Mouse (Mus musculus): ENCODE data around the gene Bod1l.

Bod1l gene

DNA sequence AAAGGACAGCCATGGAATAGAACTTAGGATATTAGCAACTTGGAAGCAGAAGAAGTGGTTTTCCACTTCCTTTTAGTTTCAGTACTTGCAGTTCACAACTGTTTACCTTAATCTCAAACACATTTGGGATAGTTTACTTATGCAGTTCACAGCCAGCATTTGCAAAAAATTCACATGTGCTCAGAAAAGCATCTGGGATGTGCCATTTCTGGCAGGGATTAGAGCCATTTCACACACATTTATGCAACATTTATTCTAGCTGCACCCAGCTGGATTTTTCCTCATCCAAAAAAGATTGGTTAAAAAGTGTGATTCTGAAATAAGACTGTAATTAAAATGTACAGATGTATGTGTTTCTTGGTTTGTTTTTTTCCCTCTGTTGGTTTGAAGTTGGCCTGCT is 49.7 kb downstream of the Bod1l start:
- DNase-seq, result no peak

DNA sequence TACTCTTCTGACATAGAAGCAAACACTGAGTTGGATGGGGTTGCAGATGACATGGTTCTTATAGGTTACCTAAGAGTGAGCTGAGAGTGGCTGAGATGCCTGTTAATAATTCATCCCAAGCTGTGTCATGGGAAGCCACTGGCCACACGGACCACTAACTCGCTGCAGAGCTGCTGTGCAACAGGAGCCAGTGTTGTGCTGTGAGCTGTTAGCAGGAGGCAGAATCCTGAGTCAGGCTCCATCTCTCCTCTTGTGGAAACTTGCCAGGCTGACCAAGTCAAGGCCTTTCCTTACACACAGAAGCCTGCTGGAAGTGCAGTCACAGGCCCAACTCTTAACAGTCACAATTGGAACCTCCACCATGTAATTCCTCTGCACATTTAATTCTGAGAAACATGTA is 53.6 kb downstream of the Bod1l start:
- DNase-seq, result no peak

DNA sequence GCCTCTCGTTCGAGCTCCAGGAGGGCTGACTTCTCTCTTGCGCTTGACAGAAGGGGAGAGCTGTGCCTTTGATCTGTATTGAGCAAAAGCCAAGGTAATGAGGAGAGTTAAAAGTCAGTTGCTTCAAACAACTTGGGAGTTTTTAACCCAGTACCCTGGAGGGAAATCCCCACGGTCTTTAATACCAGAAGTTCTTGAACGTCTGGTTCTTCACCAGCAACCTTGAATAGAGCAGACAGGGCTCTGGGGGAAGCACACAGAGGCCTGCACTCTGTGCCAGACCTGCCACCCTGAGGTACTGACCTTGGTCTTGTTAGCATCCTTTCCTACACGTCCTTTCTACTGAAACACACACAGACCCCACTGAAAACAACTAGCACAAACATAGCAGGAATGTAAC is 55.2 kb downstream of the Bod1l start:
- no peak for DNase-seq

DNA sequence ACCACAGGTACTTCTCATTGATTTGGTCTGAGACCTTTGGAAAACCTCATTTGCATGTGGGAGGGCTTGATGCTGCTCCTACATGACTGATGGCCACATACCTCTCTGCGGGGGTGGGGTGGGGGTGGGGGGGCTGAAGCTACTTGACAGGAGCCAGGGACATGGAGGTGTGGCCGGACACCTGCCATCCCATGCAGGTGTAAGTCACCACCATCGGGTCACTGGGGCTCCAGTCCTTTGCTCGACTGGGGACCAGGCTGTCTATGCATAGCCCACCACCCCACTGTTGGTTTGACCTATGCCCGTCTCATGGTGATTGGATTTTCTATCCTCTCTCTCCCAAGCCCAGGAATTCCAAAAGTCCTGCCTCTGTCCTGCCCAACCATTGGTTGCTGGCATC is 62.2 kb downstream of the Bod1l start:
- no peak for DNase-seq

DNA sequence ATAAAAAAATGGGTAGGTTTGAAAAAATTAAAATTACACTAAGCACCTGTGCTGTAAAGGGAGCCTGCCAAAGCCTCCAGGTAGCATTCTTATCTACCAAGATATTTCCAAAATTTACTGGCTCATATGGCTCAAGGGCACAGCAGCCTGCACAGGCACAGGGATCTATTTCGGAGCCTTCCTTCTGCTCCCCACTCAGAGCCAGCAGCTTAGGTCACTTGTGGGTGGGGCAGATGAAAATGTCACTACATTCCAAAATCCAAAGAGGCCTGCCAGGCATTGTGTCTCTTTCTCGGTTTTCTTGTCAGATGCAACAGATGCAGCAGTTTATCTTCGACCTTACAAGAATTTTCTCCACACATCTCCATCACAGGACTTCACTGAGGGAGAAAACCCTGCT is 64.1 kb downstream of the Bod1l start:
- peak; percentile 51 for DNase-seq

- no peak for DNase-seq
Observed at GRCm38 (mm10) chr5:41775728-41776127, 68.4 kb downstream of the Bod1l start.

GRCm38 (mm10) chr5:41775273-41775672 is 68.8 kb downstream of the Bod1l start:
- no peak for DNase-seq

- peak; percentile 68 for DNase-seq
Observed at GRCm38 (mm10) chr5:41768382-41769040, 75.6 kb downstream of the Bod1l start.

- no peak for DNase-seq
Observed at GRCm38 (mm10) chr5:41767296-41768200, 76.6 kb downstream of the Bod1l start.

DNA sequence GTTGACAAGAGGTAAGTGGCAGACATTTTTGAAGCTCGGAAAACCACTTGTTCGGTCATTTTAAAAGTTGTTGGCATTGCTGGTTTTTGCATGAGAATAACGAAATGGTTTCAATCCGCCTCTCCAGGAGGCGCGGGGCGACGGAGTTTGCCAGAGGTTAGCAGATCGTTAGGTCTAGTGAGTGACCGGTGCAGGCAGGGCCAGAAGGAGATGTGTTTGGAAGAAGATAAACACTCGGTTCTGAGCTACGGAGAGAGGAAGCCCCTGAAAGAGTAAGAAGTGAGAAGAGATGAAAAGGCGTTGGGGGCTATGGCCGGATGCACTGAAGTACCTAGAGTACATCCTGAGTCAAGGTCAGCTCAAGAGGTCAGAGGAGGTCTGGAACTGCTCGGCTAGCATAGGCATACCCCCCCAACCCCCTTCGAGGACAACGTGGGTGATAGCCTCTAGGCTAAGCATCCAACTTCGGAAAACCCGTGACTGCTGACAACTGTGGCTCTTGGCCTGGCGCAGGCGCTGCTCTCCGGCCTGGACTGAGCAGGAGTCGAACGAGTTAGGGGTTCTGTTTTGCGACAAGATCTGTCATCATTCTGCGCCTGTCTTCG is 77.6 kb downstream of the Bod1l start:
- DNase-seq, result no peak

DNA sequence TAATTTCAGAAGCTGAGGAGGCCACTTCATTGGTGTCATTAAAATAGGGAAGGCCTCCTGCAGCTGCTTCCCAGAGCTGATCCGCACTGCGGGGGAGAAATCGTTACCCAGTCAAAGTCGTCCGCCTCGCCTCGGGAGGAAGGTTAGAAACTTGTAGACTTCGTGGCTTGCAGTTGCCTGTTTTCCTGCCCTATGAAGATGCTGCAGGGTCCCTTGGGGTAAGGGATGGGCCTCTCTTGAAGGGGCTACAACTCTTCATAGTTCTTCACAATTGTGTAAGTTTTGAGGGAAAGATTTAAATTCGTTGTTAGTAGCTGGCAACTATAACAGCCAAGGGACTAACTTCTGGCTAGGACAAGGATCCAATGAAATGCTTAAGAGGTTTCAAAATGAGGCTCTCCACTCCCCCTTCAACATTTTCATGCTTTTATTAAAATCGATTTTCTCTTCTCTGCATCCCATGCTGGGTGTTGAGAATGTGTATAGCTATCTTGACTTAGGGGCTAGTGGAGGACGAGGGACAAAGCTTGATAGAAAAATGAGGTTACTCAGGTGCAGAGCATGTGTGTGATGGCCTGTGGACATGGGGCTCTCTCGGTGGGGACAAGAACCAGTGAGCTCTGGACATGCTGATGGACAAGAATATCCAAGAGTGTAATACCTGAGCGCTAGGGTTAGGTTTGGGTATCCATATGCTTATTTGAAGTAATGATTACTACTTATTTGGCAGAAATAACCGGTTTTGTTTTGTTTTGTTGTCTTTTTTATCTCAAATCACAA is 78.3 kb downstream of the Bod1l start:
- no peak for DNase-seq

GRCm38 (mm10) chr5:41763731-41764721 is 80.1 kb downstream of the Bod1l start, which contains the start of gene Nkx3-2:
Gene Nkx3-2 (minus strand): TSS chr5:41764501.
- DNase-seq, result no peak

GRCm38 (mm10) chr5:41762947-41763730 is 81.0 kb downstream of the Bod1l start:
- DNase-seq, result no peak

DNA sequence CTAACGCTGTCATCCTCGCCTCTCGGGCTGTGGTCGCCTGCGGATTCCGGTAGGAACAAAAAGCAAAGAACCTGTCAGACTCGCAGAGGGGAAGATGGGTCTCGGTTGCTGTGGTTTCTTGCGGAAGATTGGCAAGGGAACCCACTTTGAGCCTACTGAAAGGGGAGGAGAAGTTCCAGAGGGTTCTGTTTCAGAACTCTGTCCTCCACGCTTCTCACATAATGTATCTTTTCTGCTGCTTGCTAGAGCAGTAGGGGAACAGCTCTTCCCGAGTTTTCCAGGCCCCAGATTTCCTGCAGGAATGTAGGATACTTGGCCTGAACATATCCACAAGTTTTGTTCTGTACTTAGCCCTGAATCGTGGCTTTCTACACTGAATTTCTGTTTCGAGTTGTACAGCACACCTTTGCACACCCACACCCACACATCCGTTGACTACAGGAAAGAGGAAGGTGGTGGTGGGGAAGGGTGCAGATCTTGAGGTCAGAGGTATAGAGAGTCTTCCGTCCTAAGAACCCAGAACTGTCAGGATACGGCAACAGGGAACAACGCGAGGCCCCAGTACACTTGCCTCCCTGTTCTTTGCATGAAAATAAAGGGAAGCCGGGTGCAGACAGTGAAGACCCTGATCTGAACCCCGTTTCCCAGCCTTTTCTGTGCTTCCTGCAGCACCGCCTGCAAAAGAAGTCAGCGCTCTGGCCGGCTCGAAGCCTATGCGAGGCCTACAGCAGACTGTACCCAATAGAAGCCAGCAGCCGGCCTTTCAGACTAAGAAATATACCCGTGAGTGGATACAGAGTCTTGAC is 81.8 kb downstream of the Bod1l start:
- DNase-seq, result no peak

GRCm38 (mm10) chr5:41761509-41762140 is 82.5 kb downstream of the Bod1l start:
- no peak for DNase-seq

- DNase-seq, result no peak
Observed at GRCm38 (mm10) chr5:41760831-41761508, 83.1 kb downstream of the Bod1l start.

- no peak for DNase-seq
Observed at GRCm38 (mm10) chr5:41760071-41760470, 84.0 kb downstream of the Bod1l start.

DNA sequence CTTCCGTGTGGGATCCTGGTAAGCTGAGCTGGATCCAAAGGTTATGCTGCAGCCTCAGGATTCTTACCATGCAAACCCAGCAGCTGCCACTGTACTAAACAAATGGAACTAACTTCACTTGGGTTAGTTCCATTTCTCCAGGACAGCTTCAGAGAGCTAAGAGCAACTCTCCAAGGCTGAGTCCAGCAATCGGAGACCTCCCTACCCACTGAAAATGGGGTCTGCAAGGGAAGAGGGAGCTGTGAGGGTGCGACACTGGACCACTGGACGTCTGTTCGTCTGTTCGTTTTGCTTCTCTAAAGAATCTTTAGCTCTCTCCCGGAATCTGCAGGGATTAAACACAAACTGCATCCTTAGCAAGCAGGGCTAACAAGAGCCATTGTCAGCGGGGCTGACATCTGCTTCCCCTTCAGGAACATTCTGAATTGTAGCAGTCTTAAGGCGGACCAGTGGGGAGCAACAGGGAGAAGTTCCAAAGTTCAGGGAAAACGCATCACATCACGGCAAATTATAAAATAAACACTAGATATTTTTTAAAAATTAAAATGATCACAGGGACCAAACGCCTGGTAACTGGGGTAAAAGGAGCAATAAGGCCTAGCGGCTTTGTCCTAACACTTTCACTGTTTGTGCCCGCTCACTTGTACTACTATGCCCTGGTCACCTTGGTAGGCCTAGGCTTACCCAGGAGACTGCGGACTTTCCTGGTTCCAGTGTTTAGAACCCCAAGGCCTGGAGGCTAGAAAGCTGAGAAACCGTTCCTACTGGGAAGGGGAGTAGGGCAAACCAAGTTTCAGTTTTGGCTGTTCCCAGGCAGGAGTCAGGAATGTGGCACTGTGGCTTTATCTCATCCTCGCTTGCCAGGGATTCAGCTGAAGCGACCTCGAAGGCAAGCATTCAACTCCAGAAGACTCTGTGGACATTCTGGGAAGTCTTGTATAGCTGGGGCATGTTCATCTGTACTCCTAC is 85.2 kb downstream of the Bod1l start:
- no peak for DNase-seq

All from cerebellum, adult 11-12 months (tissue).